Mouse (Mus musculus): Measurements from ENCODE around the gene Gpr4. TPM values are rescaled to one million over a fixed set of nuclear protein-coding genes. Genes with fewer than 3 reads are reported as not detected.
A peak's percentile ranks its signal among the peaks of the same experiment; 100 is the strongest.

Gene Gpr4
- polyA plus RNA-seq, 1 experiment from 2014 or later: 1.8 TPM

DNA sequence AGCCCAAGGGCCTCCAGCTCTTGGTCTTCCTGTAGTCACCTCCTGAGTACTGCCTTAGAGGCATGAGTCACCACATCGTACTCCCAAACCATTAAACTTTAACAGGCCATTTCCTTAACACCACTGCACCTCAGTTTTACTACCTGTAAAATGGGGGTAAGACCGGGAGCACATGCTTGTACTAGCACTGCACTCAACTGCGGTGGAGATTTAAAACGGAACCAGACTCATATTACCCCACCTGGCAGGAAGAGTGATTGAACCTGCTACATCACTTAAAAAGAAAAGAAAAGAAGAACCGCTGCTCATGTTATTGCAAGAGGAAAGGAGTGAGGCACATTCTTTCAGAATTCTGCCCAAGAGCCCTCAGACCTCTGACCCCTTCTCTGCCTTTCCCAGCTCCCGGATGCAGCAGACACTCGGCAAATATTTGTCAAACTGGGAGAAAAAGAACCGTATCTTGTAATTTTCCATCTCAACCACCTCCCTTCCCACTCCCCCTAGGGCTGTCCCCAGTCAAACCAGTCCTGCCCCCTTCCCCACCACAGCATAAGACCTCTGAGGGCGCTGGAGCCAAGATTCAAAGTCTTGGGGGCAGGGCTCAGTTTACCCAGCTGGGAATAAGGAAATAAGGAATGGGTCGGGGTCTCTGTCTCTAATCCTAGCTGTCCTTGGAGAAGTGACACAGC is 56.8 kb downstream of the Gpr4 start:
- no peak overlapping the region for H3K27ac ChIP-seq (replicated peaks; ENCODE audit: low read depth, low read length)
- DNase-seq (ENCODE audit: low spot score) (no peak), ATAC-seq (replicated peaks; ENCODE audit: insufficient number of reproducible peaks, low FRiP score, low TSS enrichment, low read depth) (no peak)
- H3K36me3 ChIP-seq (replicated peaks; ENCODE audit: control insufficient read depth, insufficient read depth, low read depth, low read length): peaks cover 3% of the 10 kb centered on the region; the same call in 1 of the 2 replicates
- H3K9me3 ChIP-seq (replicated peaks; ENCODE audit: control insufficient read depth, low read length): no peaks in the 10 kb centered on the region
- H3K27me3 ChIP-seq (ENCODE audit: control insufficient read depth, insufficient read depth, low read length): no peaks in the 10 kb centered on the region
- peak overlapping the region; percentile 98 for H3K4me2 ChIP-seq (ENCODE audit: low read depth, low read length)
- H3K9ac ChIP-seq (replicated peaks; ENCODE audit: low read length): peak overlapping the region; percentile 35
- WGBS: 32% methylated on average over 10 of the region's 10 CpGs
- H3K4me3 ChIP-seq (ENCODE audit: low read depth, low read length): peak overlapping the region; percentile 96
- peaks cover 9% of the 10 kb centered on the region for H3K4me1 ChIP-seq (ENCODE audit: control insufficient read depth, insufficient read depth, low read length)

DNA sequence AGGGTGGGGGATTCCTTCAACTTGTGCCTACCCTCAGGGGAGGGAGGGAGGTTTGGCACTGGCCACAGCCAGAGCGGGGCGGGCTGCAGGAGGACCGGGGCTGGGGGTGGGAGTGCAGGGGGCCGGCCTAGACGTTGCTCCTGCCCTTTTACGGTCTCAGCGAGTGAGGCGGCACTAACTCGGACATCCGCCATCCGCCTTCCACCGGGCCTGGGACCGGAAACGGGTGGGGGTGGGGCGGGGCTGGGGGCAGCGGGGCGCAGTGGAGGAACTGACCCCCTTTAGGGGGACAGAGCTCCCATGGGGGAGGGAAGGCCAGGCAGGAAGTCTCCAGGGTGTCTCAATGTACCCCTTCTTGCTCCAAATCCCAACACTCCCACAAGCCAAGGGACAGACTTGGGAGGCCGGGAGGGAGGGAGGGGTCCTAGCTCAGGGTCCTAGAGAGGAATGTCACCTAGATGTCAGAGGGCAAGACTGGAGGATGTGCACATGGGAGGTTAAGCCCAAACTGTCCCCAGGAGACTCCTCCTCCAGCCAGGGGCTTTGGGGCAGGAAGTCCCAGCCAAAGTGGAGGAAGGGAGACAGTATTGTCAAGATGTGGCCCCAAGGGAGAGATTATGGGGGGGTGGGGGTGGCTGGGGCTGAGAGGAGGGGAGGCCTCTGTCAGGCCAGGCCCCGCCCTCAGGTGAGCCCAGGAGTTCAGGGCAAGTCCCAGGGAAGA is 57.5 kb downstream of the Gpr4 start:
- peak overlapping the region; percentile 98 for H3K4me2 ChIP-seq (ENCODE audit: low read depth, low read length)
- peak overlapping the region; percentile 35 for H3K9ac ChIP-seq (replicated peaks; ENCODE audit: low read length)
- ATAC-seq (replicated peaks; ENCODE audit: insufficient number of reproducible peaks, low FRiP score, low TSS enrichment, low read depth) (no peak), DNase-seq (ENCODE audit: low spot score) (peak; percentile 48)
- under 1% methylated on average over 19 of the region's 19 CpGs for WGBS
- H3K27me3 ChIP-seq (ENCODE audit: control insufficient read depth, insufficient read depth, low read length): no peaks in the 10 kb centered on the region
- H3K4me3 ChIP-seq (ENCODE audit: low read depth, low read length): peak overlapping the region; percentile 96
- no peaks in the 10 kb centered on the region for H3K9me3 ChIP-seq (replicated peaks; ENCODE audit: control insufficient read depth, low read length)
- H3K27ac ChIP-seq (replicated peaks; ENCODE audit: low read depth, low read length): 0 out of 2 replicates have a peak overlapping the region, but pooled peaks have one; percentile 56
- no peaks in the 10 kb centered on the region for H3K36me3 ChIP-seq (replicated peaks; ENCODE audit: control insufficient read depth, insufficient read depth, low read depth, low read length)
- H3K4me1 ChIP-seq (ENCODE audit: control insufficient read depth, insufficient read depth, low read length): peaks cover 9% of the 10 kb centered on the region

DNA sequence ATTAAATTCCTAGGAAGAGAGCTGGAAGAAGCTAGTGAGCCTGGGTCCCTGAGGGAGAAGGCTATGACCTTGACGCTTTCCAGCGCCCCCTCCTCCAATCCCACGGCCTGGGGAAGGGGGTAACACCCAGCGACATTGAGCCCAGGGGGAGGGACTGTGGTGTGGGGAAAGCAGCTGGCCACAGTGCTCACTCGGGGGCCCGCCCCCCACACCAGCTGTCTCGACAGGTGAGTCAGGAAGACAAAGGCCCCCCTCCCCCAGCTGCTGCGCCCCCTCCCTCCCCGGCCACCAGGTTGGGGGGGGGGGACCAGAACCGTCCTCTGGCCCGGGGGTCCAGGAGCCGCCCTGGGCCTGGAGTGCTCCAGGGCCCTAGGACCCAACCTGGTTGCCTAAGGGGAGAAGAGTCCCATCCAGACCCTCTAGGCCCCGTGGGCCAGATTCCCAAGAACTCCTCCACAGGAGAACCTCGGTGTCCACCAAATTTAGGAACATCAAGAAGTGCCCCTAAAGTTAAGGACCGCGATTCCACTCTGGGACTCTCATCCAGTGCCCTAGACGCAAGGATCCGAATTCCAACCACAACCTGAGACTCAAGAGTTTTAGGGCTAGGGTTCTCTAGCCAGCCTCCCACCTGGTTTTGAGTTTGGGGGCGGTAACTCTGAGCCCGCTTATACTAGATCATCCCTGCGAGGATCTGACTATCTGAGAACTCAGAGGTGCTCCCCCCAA is 58.3 kb downstream of the Gpr4 start:
- DNase-seq (ENCODE audit: low spot score): peak; percentile 31
- H3K27ac ChIP-seq (replicated peaks; ENCODE audit: low read depth, low read length): peak overlapping the region; percentile 83; the same call in 1 of the 2 replicates
- 0% methylated on average over 19 of the region's 21 CpGs for WGBS

DNA sequence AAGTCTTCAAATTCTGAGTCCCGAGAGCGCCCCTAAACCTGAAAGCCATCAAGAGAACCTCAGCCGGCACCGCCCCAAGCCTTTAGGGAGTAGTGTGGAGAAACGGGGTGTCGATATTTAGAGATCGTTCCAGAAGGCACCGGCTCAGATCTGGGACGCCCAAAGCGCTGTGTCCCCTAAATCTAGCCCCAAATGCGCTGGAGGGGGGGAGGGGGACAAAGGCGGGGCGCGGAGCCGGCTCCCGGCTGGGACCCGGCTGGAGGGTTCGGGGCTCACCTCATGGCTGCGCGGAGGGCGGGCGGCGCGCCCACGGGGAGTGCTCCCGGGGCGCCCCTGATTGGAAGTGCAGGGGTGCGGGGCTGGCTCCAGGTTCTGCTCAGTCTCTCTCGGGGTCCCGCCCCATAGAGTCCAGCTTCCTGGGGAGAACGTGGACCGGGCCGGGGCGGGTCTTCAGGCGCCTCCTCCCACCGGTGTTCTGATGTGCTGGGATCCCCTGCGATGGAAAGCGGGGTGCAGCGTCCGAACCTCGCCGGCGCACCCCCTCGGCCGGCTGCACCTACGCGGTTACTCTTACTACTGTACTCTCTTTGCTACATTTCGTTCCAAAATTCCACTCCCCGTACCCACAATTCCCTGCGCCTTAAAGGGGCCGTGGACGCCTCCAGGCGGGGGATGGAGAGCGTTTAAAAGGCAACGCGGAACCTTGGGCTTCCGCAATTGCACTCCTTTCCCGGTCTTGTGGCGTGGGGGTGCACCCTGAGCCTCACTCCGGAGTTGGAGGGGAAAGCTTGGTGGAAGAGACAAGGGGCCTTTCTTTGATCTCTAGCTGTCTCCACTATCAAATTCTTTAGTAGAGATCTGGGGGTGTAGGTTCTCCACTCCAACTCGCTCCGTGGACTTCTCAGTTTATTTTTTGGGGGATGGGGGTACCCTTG is 59.2 kb downstream of the Gpr4 start, which contains the start of gene Vasp:
Gene Vasp, minus strand, starts transcription at position 580 of the 935 bp plus-strand sequence.
- ATAC-seq (replicated peaks; ENCODE audit: insufficient number of reproducible peaks, low FRiP score, low TSS enrichment, low read depth): peak; percentile 42
- H3K4me1 ChIP-seq (ENCODE audit: control insufficient read depth, insufficient read depth, low read length): peaks cover 9% of the 10 kb centered on the region
- WGBS: 0% methylated on average over 60 of the region's 62 CpGs

More for the DNA sequence above, 58.3 kb downstream of the Gpr4 start:
- no peaks in the 10 kb centered on the region for H3K36me3 ChIP-seq (replicated peaks; ENCODE audit: control insufficient read depth, insufficient read depth, low read depth, low read length)
- peak overlapping the region; percentile 87 for H3K9ac ChIP-seq (replicated peaks; ENCODE audit: low read length)
- H3K4me3 ChIP-seq (ENCODE audit: low read depth, low read length): peak overlapping the region; percentile 96
- no peaks in the 10 kb centered on the region for H3K27me3 ChIP-seq (ENCODE audit: control insufficient read depth, insufficient read depth, low read length)
- peak overlapping the region; percentile 98 for H3K4me2 ChIP-seq (ENCODE audit: low read depth, low read length)
- no peaks in the 10 kb centered on the region for H3K9me3 ChIP-seq (replicated peaks; ENCODE audit: control insufficient read depth, low read length)
- ATAC-seq (replicated peaks; ENCODE audit: insufficient number of reproducible peaks, low FRiP score, low TSS enrichment, low read depth): no peak
- H3K4me1 ChIP-seq (ENCODE audit: control insufficient read depth, insufficient read depth, low read length): peaks cover 9% of the 10 kb centered on the region

DNA sequence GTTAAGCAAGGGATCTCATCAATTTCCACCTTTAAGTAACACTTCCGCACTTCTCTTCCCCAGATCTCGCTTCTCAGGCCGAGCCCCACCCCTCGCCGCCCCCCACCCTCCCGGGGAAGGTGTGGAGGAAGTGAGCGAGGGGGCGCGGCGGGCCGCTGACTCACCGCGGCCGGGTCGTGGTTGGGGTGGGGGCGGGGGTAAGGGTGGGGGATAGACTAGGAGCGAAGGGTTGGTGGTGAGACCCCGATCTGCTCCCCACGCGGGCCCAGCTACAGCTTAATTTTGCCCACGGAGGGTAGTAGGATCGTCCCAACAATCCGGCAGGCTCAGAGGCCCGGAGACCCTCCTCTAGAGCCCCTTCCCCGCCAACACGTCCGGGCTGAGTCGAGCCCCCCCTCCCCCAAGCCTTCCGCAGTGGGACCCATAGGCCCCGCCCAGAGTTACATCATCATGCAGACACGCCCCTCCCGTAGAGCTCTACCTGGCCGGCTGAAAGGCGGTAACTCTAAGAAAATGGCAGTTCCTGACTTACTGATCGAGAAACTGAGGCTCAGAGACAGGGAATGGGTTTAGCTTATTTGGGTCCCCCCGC is 59.9 kb downstream of the Gpr4 start:
- H3K9me3 ChIP-seq (replicated peaks; ENCODE audit: control insufficient read depth, low read length): no peaks in the 10 kb centered on the region
- no peaks in the 10 kb centered on the region for H3K27me3 ChIP-seq (ENCODE audit: control insufficient read depth, insufficient read depth, low read length)
- no peaks in the 10 kb centered on the region for H3K36me3 ChIP-seq (replicated peaks; ENCODE audit: control insufficient read depth, insufficient read depth, low read depth, low read length)
- peaks cover 9% of the 10 kb centered on the region for H3K4me1 ChIP-seq (ENCODE audit: control insufficient read depth, insufficient read depth, low read length)
- WGBS: under 1% methylated on average over 36 of the region's 36 CpGs
- H3K4me3 ChIP-seq (ENCODE audit: low read depth, low read length): peak overlapping the region; percentile 96
- peak overlapping the region; percentile 83 for H3K27ac ChIP-seq (replicated peaks; ENCODE audit: low read depth, low read length)
- ATAC-seq (replicated peaks; ENCODE audit: insufficient number of reproducible peaks, low FRiP score, low TSS enrichment, low read depth) (peak; percentile 58), DNase-seq (ENCODE audit: low spot score) (peak; percentile 89)
- H3K4me2 ChIP-seq (ENCODE audit: low read depth, low read length): peak overlapping the region; percentile 98
- peak overlapping the region; percentile 87 for H3K9ac ChIP-seq (replicated peaks; ENCODE audit: low read length)

More for the DNA sequence above, 59.2 kb downstream of the Gpr4 start, which contains the start of gene Vasp:
- H3K9me3 ChIP-seq (replicated peaks; ENCODE audit: control insufficient read depth, low read length): no peaks in the 10 kb centered on the region
- peak within 1 kb of the TSS; percentile 96 for H3K4me3 ChIP-seq (ENCODE audit: low read depth, low read length)
- H3K9ac ChIP-seq (replicated peaks; ENCODE audit: low read length): peak within 1 kb of the TSS; percentile 87
- peak; percentile 94 for DNase-seq (ENCODE audit: low spot score)
- peak within 1 kb of the TSS; percentile 83 for H3K27ac ChIP-seq (replicated peaks; ENCODE audit: low read depth, low read length)
- no peaks in the 10 kb centered on the region for H3K36me3 ChIP-seq (replicated peaks; ENCODE audit: control insufficient read depth, insufficient read depth, low read depth, low read length)
- peak within 1 kb of the TSS; percentile 98 for H3K4me2 ChIP-seq (ENCODE audit: low read depth, low read length)
- H3K27me3 ChIP-seq (ENCODE audit: control insufficient read depth, insufficient read depth, low read length): no peaks in the 10 kb centered on the region

MicroRNAs within 50 kb of the gene (microRNA counts, 519-probe panel; counts per million panel counts)
- not detected for microRNA mmu-miR-330

Small RNAs within 50 kb of the gene (microRNA-seq; reads per million reads assigned to microRNA genes)
- 304 reads per million, percentile 58 among the genes with 10 or more reads in this experiment for gene Mir330 (ENCODE audit: borderline number of aligned reads)

Other genes starting within 250 kb of the Gpr4 start
- gene Nanos2, start 225.1 kb upstream of the Gpr4 start, polyA plus RNA-seq (2014; fragmentation: Nextera tagmentation; extraction: Ambion mirVana): not detected in 2 replicates
- gene Mypop, start 221.3 kb upstream of the Gpr4 start, polyA plus RNA-seq (2014; fragmentation: Nextera tagmentation; extraction: Ambion mirVana): 4.3 and 5.3 TPM in 2 replicates
- 27.9 and 28.3 TPM in 2 replicates for gene Irf2bp1, start 208.5 kb upstream of the Gpr4 start, polyA plus RNA-seq (2014; fragmentation: Nextera tagmentation; extraction: Ambion mirVana)
- gene Foxa3, start 189.0 kb upstream of the Gpr4 start, polyA plus RNA-seq (2014; fragmentation: Nextera tagmentation; extraction: Ambion mirVana): not detected in 2 replicates
- 34.8 and 36.3 TPM in 2 replicates for gene Sympk, start 188.2 kb upstream of the Gpr4 start, polyA plus RNA-seq (2014; fragmentation: Nextera tagmentation; extraction: Ambion mirVana)
- gene Rsph6a, start 157.8 kb upstream of the Gpr4 start, polyA plus RNA-seq (2014; fragmentation: Nextera tagmentation; extraction: Ambion mirVana): not detected in 2 replicates
- 17.2 and 17.7 TPM in 2 replicates for gene Dmwd, start 136.3 kb upstream of the Gpr4 start, polyA plus RNA-seq (2014; fragmentation: Nextera tagmentation; extraction: Ambion mirVana)
- 5.1 and 6.5 TPM in 2 replicates for gene Dmpk, start 128.7 kb upstream of the Gpr4 start, polyA plus RNA-seq (2014; fragmentation: Nextera tagmentation; extraction: Ambion mirVana)
- 10.0 and 10.5 TPM in 2 replicates for gene Six5, start 117.9 kb upstream of the Gpr4 start, polyA plus RNA-seq (2014; fragmentation: Nextera tagmentation; extraction: Ambion mirVana)
- gene Gm4969, start 94.2 kb upstream of the Gpr4 start, polyA plus RNA-seq (2014; fragmentation: Nextera tagmentation; extraction: Ambion mirVana): 2.4 TPM in 2 replicates
- 7.4 and 7.7 TPM in 2 replicates for gene Fbxo46, start 92.7 kb upstream of the Gpr4 start, polyA plus RNA-seq (2014; fragmentation: Nextera tagmentation; extraction: Ambion mirVana)
- gene Qpctl, start 63.2 kb upstream of the Gpr4 start, polyA plus RNA-seq (2014; fragmentation: Nextera tagmentation; extraction: Ambion mirVana): 9.4 and 9.7 TPM in 2 replicates
- 157 and 171 TPM in 2 replicates for gene Snrpd2, start 62.8 kb upstream of the Gpr4 start, polyA plus RNA-seq (2014; fragmentation: Nextera tagmentation; extraction: Ambion mirVana)
- gene Gipr, start 46.4 kb upstream of the Gpr4 start, polyA plus RNA-seq (2014; fragmentation: Nextera tagmentation; extraction: Ambion mirVana): 0.15 and 0.77 TPM in 2 replicates
- 2.1 and 2.3 TPM in 2 replicates for gene Eml2, start 36.1 kb upstream of the Gpr4 start, polyA plus RNA-seq (2014; fragmentation: Nextera tagmentation; extraction: Ambion mirVana)
- 39.5 and 45.5 TPM in 2 replicates for gene Opa3, start 15.8 kb downstream of the Gpr4 start, polyA plus RNA-seq (2014; fragmentation: Nextera tagmentation; extraction: Ambion mirVana)
- 53.2 and 54.9 TPM in 2 replicates for gene Vasp, start 59.3 kb downstream of the Gpr4 start, polyA plus RNA-seq (2014; fragmentation: Nextera tagmentation; extraction: Ambion mirVana)
- gene Ppm1n, start 67.5 kb downstream of the Gpr4 start, polyA plus RNA-seq (2014; fragmentation: Nextera tagmentation; extraction: Ambion mirVana): not detected in 2 replicates
- 15.8 and 17.5 TPM in 2 replicates for gene Rtn2, start 70.1 kb downstream of the Gpr4 start, polyA plus RNA-seq (2014; fragmentation: Nextera tagmentation; extraction: Ambion mirVana)
- not detected in 2 replicates for gene Fosb, start 97.5 kb downstream of the Gpr4 start, polyA plus RNA-seq (2014; fragmentation: Nextera tagmentation; extraction: Ambion mirVana)
- gene Ercc1, start 132.2 kb downstream of the Gpr4 start, polyA plus RNA-seq (2014; fragmentation: Nextera tagmentation; extraction: Ambion mirVana): 87.1 and 94.5 TPM in 2 replicates
- gene Cd3eap, start 146.9 kb downstream of the Gpr4 start, polyA plus RNA-seq (2014; fragmentation: Nextera tagmentation; extraction: Ambion mirVana): 20.1 and 21.5 TPM in 2 replicates
- 4.7 and 5.2 TPM in 2 replicates for gene Ppp1r13l, start 147.2 kb downstream of the Gpr4 start, polyA plus RNA-seq (2014; fragmentation: Nextera tagmentation; extraction: Ambion mirVana)
- gene Ercc2, start 169.5 kb downstream of the Gpr4 start, polyA plus RNA-seq (2014; fragmentation: Nextera tagmentation; extraction: Ambion mirVana): 7.1 and 8.2 TPM in 2 replicates
- 3.9 and 5.6 TPM in 2 replicates for gene Klc3, start 191.6 kb downstream of the Gpr4 start, polyA plus RNA-seq (2014; fragmentation: Nextera tagmentation; extraction: Ambion mirVana)
- 0.17 TPM in 1 of 2 replicates, not detected in the other for gene Ckm, start 192.2 kb downstream of the Gpr4 start, polyA plus RNA-seq (2014; fragmentation: Nextera tagmentation; extraction: Ambion mirVana)
- gene Mark4, start 246.3 kb downstream of the Gpr4 start, polyA plus RNA-seq (2014; fragmentation: Nextera tagmentation; extraction: Ambion mirVana): 7.9 and 8.6 TPM in 2 replicates